Mouse (Mus musculus) intestine, postnatal 0 days (tissue): Measurements from ENCODE around the gene Acy3. TPM values are rescaled to one million over a fixed set of nuclear protein-coding genes. Genes with fewer than 3 reads are reported as not detected.
A peak's percentile ranks its signal among the peaks of the same experiment; 100 is the strongest.
"Not testable (repeated sequence)": the region's sequence is repeated elsewhere in the genome, so short reads cannot be mapped to it uniquely, and the experiment has no call there.

ENCODE experiments used
- ATAC-seq: fragments of 200-750 bp; cut with Nextera tagmentation; 2 replicates; pipeline ENCODE4 v1.8.0; 2017; ENCODE audit warnings: mild to moderate bottlenecking, moderate TSS enrichment, moderate library complexity
- H3K27ac ChIP-seq: fragments of 300-500 bp; sonication (generic); 2 replicates; pipeline ENCODE4 v1.5.1; 2014; ENCODE audit warnings: mild to moderate bottlenecking, low read depth, low read length, moderate library complexity
- H3K27me3 ChIP-seq: fragments of 300-500 bp; sonication (generic); replicated peaks from 2 replicates; pipeline ENCODE4 v1.6.1; 2014; ENCODE audit warnings: low read length, mixed read lengths; ENCODE audit not compliant: control insufficient read depth, insufficient read depth
- H3K36me3 ChIP-seq: fragments of 300-500 bp; sonication (generic); 2 replicates; pipeline ENCODE4 v1.6.1; 2014; ENCODE audit warnings: mild to moderate bottlenecking, moderate library complexity; ENCODE audit not compliant: control insufficient read depth, insufficient read depth
- H3K4me1 ChIP-seq: fragments of 300-500 bp; sonication (generic); replicated peaks from 2 replicates; pipeline ENCODE4 v1.6.1; 2014; ENCODE audit warnings: antibody characterized with exemption, low read length, mixed read lengths; ENCODE audit not compliant: control insufficient read depth, insufficient read depth
- H3K4me2 ChIP-seq: fragments of 300-500 bp; sonication (generic); replicated peaks from 2 replicates; pipeline ENCODE4 v1.6.1; 2014; ENCODE audit warnings: low read depth, mild to moderate bottlenecking, moderate library complexity
- H3K4me3 ChIP-seq: fragments of 300-500 bp; sonication (generic); 2 replicates; pipeline ENCODE4 v1.5.1; 2014; ENCODE audit warnings: low read depth, low read length
- H3K9ac ChIP-seq: fragments of 300-500 bp; sonication (generic); 2 replicates; pipeline ENCODE4 v1.6.1; 2014; ENCODE audit warnings: mild to moderate bottlenecking, low read depth, low read length
- H3K9me3 ChIP-seq: fragments of 300-500 bp; sonication (generic); 2 replicates; pipeline ENCODE4 v1.6.1; 2016; ENCODE audit warnings: mixed run types; ENCODE audit not compliant: control insufficient read depth
- CTCF ChIP-seq: sonication (generic); IDR thresholded peaks from 2 replicates; pipeline ENCODE4 v1.5.1; 2016; ENCODE audit warnings: low read depth, mild to moderate bottlenecking, control low read depth, antibody characterized with exemption, moderate library complexity
- WGBS: fragments of 180-500 bp; shearing (Covaris S2); extraction: QIAGEN DNeasy Blood & Tissue Kit; methylation state at CpG from one replicate; pipeline ENCODE4 v1.1.7; 2014; 5-methylcytosine and 5-hydroxymethylcytosine counted together
- polyA plus RNA-seq: library from polyadenylated mRNA; unstranded; fragments of >200 nt; fragmentation: Nextera tagmentation; extraction: Ambion mirVana; gene quantifications from 2 replicates; pipeline ENCODE4 v1.2.1, GENCODE M21; 2015

The Acy3 gene
- polyA plus RNA-seq, 1 experiment from 2014 or later, result 32.3 TPM

- TF ChIP-seq CTCF, result peak; percentile 46
- WGBS, result 80% methylated on average over 11 of the region's 11 CpGs
- Histone ChIP-seq H3K9ac (no peak overlapping the region), H3K36me3 (no peaks in the 10 kb centered on the region), H3K27me3 (no peaks in the 10 kb centered on the region), H3K27ac (no peak overlapping the region), H3K4me1 (no peaks in the 10 kb centered on the region), H3K9me3 (no peaks in the 10 kb centered on the region), H3K4me2 (no peak overlapping the region), H3K4me3 (no peak overlapping the region)
- no peak for ATAC-seq
These were observed 19.9 kb upstream of the Acy3 start for GRCm38 (mm10) chr19:3966330-3967075.

- H3K27me3 ChIP-seq, result no peaks in the 10 kb centered on the region
- H3K9me3 ChIP-seq, result no peaks in the 10 kb centered on the region
- H3K4me3 ChIP-seq, result no peak overlapping the region
- H3K36me3 ChIP-seq, result no peaks in the 10 kb centered on the region
- no peak overlapping the region for H3K27ac ChIP-seq
- H3K4me2 ChIP-seq, result no peak overlapping the region
- no peak overlapping the region for H3K9ac ChIP-seq
- ATAC-seq, result no peak
- no peaks in the 10 kb centered on the region; the same call in 1 of the 2 replicates for H3K4me1 ChIP-seq
- TF ChIP-seq CTCF, result no peak
- WGBS, result 65% methylated on average over 3 of the region's 3 CpGs
These were observed 19.1 kb upstream of the Acy3 start for GRCm38 (mm10) chr19:3967258-3967657.

- Histone ChIP-seq H3K9ac (peak within 1 kb of the TSS; percentile 31; the same call in 1 of the 2 replicates), H3K27me3 (no peaks in the 10 kb centered on the region), H3K4me1 (no peaks in the 10 kb centered on the region; the same call in 1 of the 2 replicates), H3K4me3 (no peak within 1 kb of the TSS), H3K9me3 (no peaks in the 10 kb centered on the region), H3K27ac (no peak within 1 kb of the TSS), H3K36me3 (no peaks in the 10 kb centered on the region), H3K4me2 (no peak within 1 kb of the TSS)
- WGBS, result 17% methylated on average over 9 of the region's 9 CpGs
- TF ChIP-seq CTCF, result no peak
- ATAC-seq, result peak; percentile 78
These were observed 14.1 kb upstream of the Acy3 start, which contains the start of gene Aldh3b2 for GRCm38 (mm10) chr19:3972229-3972628. Gene Aldh3b2 (plus strand): TSS chr19:3972328.

- H3K4me1 ChIP-seq, H3K4me2 ChIP-seq, H3K27ac ChIP-seq, H3K9ac ChIP-seq, H3K27me3 ChIP-seq, H3K36me3 ChIP-seq, ATAC-seq, H3K4me3 ChIP-seq, H3K9me3 ChIP-seq: not testable (repeated sequence)
- 84% methylated on average over 6 of the region's 6 CpGs for WGBS
These were observed 11.8 kb upstream of the Acy3 start for GRCm38 (mm10) chr19:3974608-3975007.

GRCm38 (mm10) chr19:3975866-3976265 is 10.5 kb upstream of the Acy3 start:
- Histone ChIP-seq H3K9me3 (no peaks in the 10 kb centered on the region), H3K27ac (no peak overlapping the region), H3K9ac (no peak overlapping the region), H3K4me3 (no peak overlapping the region), H3K27me3 (no peaks in the 10 kb centered on the region), H3K4me2 (no peak overlapping the region), H3K4me1 (no peaks in the 10 kb centered on the region; the same call in 1 of the 2 replicates), H3K36me3 (no peaks in the 10 kb centered on the region)
- TF ChIP-seq CTCF, result no peak
- 54% methylated on average over 2 of the region's 2 CpGs for WGBS
- ATAC-seq, result no peak

GRCm38 (mm10) chr19:3980309-3980708 is 6.1 kb upstream of the Acy3 start:
- no peak overlapping the region for H3K27ac ChIP-seq
- H3K4me1 ChIP-seq, result no peaks in the 10 kb centered on the region; the same call in 1 of the 2 replicates
- no peaks in the 10 kb centered on the region for H3K9me3 ChIP-seq
- no peaks in the 10 kb centered on the region for H3K36me3 ChIP-seq
- no peak overlapping the region for H3K4me3 ChIP-seq
- TF ChIP-seq CTCF, result peak; percentile 94
- H3K27me3 ChIP-seq, result no peaks in the 10 kb centered on the region
- WGBS, result 13% methylated on average over 4 of the region's 4 CpGs
- H3K4me2 ChIP-seq, result no peak overlapping the region
- ATAC-seq, result peak; percentile 66
- H3K9ac ChIP-seq, result no peak overlapping the region
